ENCODE assay signal across 8 mouse cellular contexts in genomic region chr1:180777660-180778402, GRCm38 (mm10). TPM values are rescaled to one million over a fixed set of nuclear protein-coding genes. Genes with fewer than 3 reads are reported as not detected.
DNase-seq lines count a peak whose midpoint lies in the region; ATAC-seq and TF ChIP-seq lines count a peak whose summit lies in the region.

No protein-coding gene starts in this region.

- TF ChIP-seq POLR2A in liver, adult 2 months (IDR thresholded peaks at IDR 0.05; ENCODE audit: extremely low read depth, insufficient read depth, low read length), result peak; percentile 84

- H3K4me1 ChIP-seq in brown adipose tissue, adult 24 weeks (ENCODE audit: control insufficient read depth, insufficient read depth, insufficient read length, low read length), result no peaks in the 10 kb centered on the region
- peaks cover 22% of the 10 kb centered on the region for H3K4me1 ChIP-seq in heart, embryonic 13.5 days
- H3K4me1 ChIP-seq in kidney, postnatal 0 days (replicated peaks; ENCODE audit: insufficient read depth, low read length), result peaks cover 8% of the 10 kb centered on the region; the same call in 1 of the 2 replicates
- no peaks in the 10 kb centered on the region; the same call in 1 of the 2 replicates for H3K4me1 ChIP-seq in liver, adult 2 months (ENCODE audit: control insufficient read depth, insufficient read depth, low read length)

- peak; percentile 74 for TF ChIP-seq CTCF in kidney, postnatal 0 days (IDR thresholded peaks at IDR 0.05; ENCODE audit: low read depth)
- TF ChIP-seq CTCF in liver, adult 2 months (IDR thresholded peaks at IDR 0.05; ENCODE audit: low read depth, low read length), result peak; percentile 67

- peak overlapping the region; percentile 94 for H3K9ac ChIP-seq in heart, embryonic 13.5 days
- peak overlapping the region; percentile 82 for H3K9ac ChIP-seq in kidney, postnatal 0 days (ENCODE audit: low read depth, low read length)
- H3K9ac ChIP-seq in liver, adult 2 months (ENCODE audit: low read depth, low read length), result peak overlapping the region; percentile 79

- under 1% methylated on average over 56 of the region's 56 CpGs for WGBS in heart, embryonic 13.5 days
- WGBS in kidney, postnatal 0 days, result under 1% methylated on average over 56 of the region's 56 CpGs
- WGBS in liver, adult 2 months, result 1% methylated on average over 56 of the region's 56 CpGs

- ATAC-seq in erythroid progenitor cell, adult 5-6 weeks (replicated peaks; ENCODE audit: low FRiP score, poor library complexity, severe bottlenecking), result peak; percentile 91
- peak; percentile 60 for ATAC-seq in heart, embryonic 13.5 days (ENCODE audit: extremely low read depth, insufficient number of reproducible peaks, low FRiP score, low TSS enrichment)
- ATAC-seq in kidney, postnatal 0 days (replicated peaks; ENCODE audit: low FRiP score, low read depth), result peak; percentile 88
- peak; percentile 60 for ATAC-seq in monocyte, adult 5-6 weeks (replicated peaks; ENCODE audit: insufficient number of reproducible peaks, low FRiP score, low TSS enrichment, poor library complexity, severe bottlenecking)

- peak overlapping the region; percentile 88 for H3K4me2 ChIP-seq in heart, embryonic 13.5 days
- H3K4me2 ChIP-seq in kidney, postnatal 0 days (ENCODE audit: low read length), result peak overlapping the region; percentile 89

- H3K36me3 ChIP-seq in heart, embryonic 13.5 days, result no peaks in the 10 kb centered on the region
- H3K36me3 ChIP-seq in kidney, postnatal 0 days (ENCODE audit: insufficient read depth, low read length), result no peaks in the 10 kb centered on the region
- no peaks in the 10 kb centered on the region for H3K36me3 ChIP-seq in liver, adult 2 months (ENCODE audit: control insufficient read depth, insufficient read depth, low read length)

- H3K79me2 ChIP-seq in liver, adult 2 months (ENCODE audit: control insufficient read depth, insufficient read depth, low read length), result no peaks in the 10 kb centered on the region

- H3K9me3 ChIP-seq in heart, embryonic 13.5 days, result peaks cover 4% of the 10 kb centered on the region; the same call in 1 of the 2 replicates
- H3K9me3 ChIP-seq in kidney, postnatal 0 days (replicated peaks; ENCODE audit: low read length), result no peaks in the 10 kb centered on the region

- H3K27ac ChIP-seq in brown adipose tissue, adult 24 weeks (replicated peaks; ENCODE audit: low read depth, low read length), result peak overlapping the region; percentile 91
- H3K27ac ChIP-seq in heart, embryonic 13.5 days (replicated peaks), result peak overlapping the region; percentile 98
- peak overlapping the region; percentile 97 for H3K27ac ChIP-seq in kidney, postnatal 0 days
- H3K27ac ChIP-seq in liver, adult 2 months (replicated peaks; ENCODE audit: insufficient read depth, low read depth, low read length), result peak overlapping the region; percentile 74

- DNase-seq in CD4-positive, CD25-positive, alpha-beta regulatory T cell, adult 2 months (ENCODE audit: low read depth, low spot score), result peak; percentile 78
- DNase-seq in kidney, postnatal 0 days (ENCODE audit: low spot score), result peak; percentile 97
- DNase-seq in liver, adult 2 months (ENCODE audit: extremely low read depth, low read depth, low spot score), result peak; percentile 82
- DNase-seq in spleen, postnatal 36 days (ENCODE audit: low spot score in 2 of 2), result peak; percentile 70 to 77

- H3K4me3 ChIP-seq in brown adipose tissue, adult 24 weeks (ENCODE audit: insufficient read depth, low read depth, low read length), result peak overlapping the region; percentile 77
- H3K4me3 ChIP-seq in heart, embryonic 13.5 days, result peak overlapping the region; percentile 78
- peak overlapping the region; percentile 57 for H3K4me3 ChIP-seq in kidney, postnatal 0 days (replicated peaks; ENCODE audit: low read depth, low read length)
- H3K4me3 ChIP-seq in liver, adult 2 months (ENCODE audit: insufficient read depth, low read depth, low read length), result peak overlapping the region; percentile 67

- no peaks in the 10 kb centered on the region for H3K27me3 ChIP-seq in heart, embryonic 13.5 days (replicated peaks)
- H3K27me3 ChIP-seq in kidney, postnatal 0 days (ENCODE audit: insufficient read depth, low read length), result no peaks in the 10 kb centered on the region
- H3K27me3 ChIP-seq in liver, adult 2 months (ENCODE audit: control insufficient read depth, insufficient read depth, low read length), result no peaks in the 10 kb centered on the region

RNA-seq across cellular contexts. Expression of gene H3f3a, which starts 35.9 kb away (rescaled TPM):
- polyA plus RNA-seq in brown adipose tissue, adult 24 weeks (2012; ENCODE audit: insufficient read depth, insufficient read length, missing spikeins), result 412 and 419 TPM in 2 replicates
- 2,042 and 2,351 TPM in 2 replicates for total RNA-seq in erythroid progenitor cell, adult 5-6 weeks (2015; ENCODE audit: low replicate concordance)
- 2,407 and 2,791 TPM in 2 replicates for total RNA-seq in erythroid progenitor cell, adult 5-6 weeks (2017; ENCODE audit: low replicate concordance)
- polyA plus RNA-seq in heart, embryonic 13.5 days (2015; fragmentation: Nextera tagmentation; extraction: Ambion mirVana), result 1,623 and 1,726 TPM in 2 replicates
- 2,528 and 2,557 TPM in 2 replicates for polyA plus RNA-seq in kidney, postnatal 0 days (2015; fragmentation: Nextera tagmentation; extraction: Ambion mirVana)
- 264 and 310 TPM in 2 replicates for total RNA-seq in liver, adult 2 months (2014; rRNA removed)
- 147 and 153 TPM in 2 replicates for polyA plus RNA-seq in liver, adult 2 months (2012; rRNA removed)
- 1,440 to 2,544 TPM (median 2,182 TPM) in 3 replicates for total RNA-seq in monocyte, adult 5-6 weeks (2017)

RNA-seq across cellular contexts. Expression of gene Acbd3, which starts 52.0 kb away (rescaled TPM):
- polyA plus RNA-seq in brown adipose tissue, adult 24 weeks (2012; ENCODE audit: insufficient read depth, insufficient read length, missing spikeins), result 20.8 and 22.1 TPM in 2 replicates
- total RNA-seq in erythroid progenitor cell, adult 5-6 weeks (2015; ENCODE audit: low replicate concordance), result 14.8 and 18.9 TPM in 2 replicates
- 22.2 and 26.7 TPM in 2 replicates for total RNA-seq in erythroid progenitor cell, adult 5-6 weeks (2017; ENCODE audit: low replicate concordance)
- polyA plus RNA-seq in heart, embryonic 13.5 days (2015; fragmentation: Nextera tagmentation; extraction: Ambion mirVana), result 18.5 and 18.8 TPM in 2 replicates
- polyA plus RNA-seq in kidney, postnatal 0 days (2015; fragmentation: Nextera tagmentation; extraction: Ambion mirVana), result 18.5 and 19.6 TPM in 2 replicates
- 13.1 and 13.7 TPM in 2 replicates for total RNA-seq in liver, adult 2 months (2014; rRNA removed)
- 5.7 and 6.3 TPM in 2 replicates for polyA plus RNA-seq in liver, adult 2 months (2012; rRNA removed)
- 77.8 to 90.1 TPM (median 79.8 TPM) in 3 replicates for total RNA-seq in monocyte, adult 5-6 weeks (2017)

Comparison
In these comparisons a context has a peak if more than half of its experiments do, and no peak if none do; other contexts are left out.
1. Peak in every context shown above with its lines: DNase-seq, ATAC-seq, H3K4me3 ChIP-seq and H3K27ac ChIP-seq.